Comparison of ENCODE assay signal across 21 mouse cellular contexts in genomic region chr2:77168081-77168685, GRCm38 (mm10). TPM values are rescaled to one million over a fixed set of nuclear protein-coding genes. Genes with fewer than 3 reads are reported as not detected.
A peak's percentile ranks its signal among the peaks of the same experiment; 100 is the strongest.
DNase-seq lines count a peak whose midpoint lies in the region; ATAC-seq and TF ChIP-seq lines count a peak whose summit lies in the region.
"Had no signal": no experiment of that assay in that cellular context is flagged by ENCODE, and none has a peak within 500 bp of the region (broad histone marks: within the 10 kb centered on the region; RNA-seq: fewer than 3 reads in every experiment).

No protein-coding gene starts in this region.

- DNase-seq in heart, postnatal 36 days, result no peak
- no peak for DNase-seq in liver, embryonic 11.5 days (ENCODE audit: low spot score)
- no peak for DNase-seq in liver, postnatal 0 days
- peak; percentile 64 for DNase-seq in lung, postnatal 25 days (ENCODE audit: low spot score)
- no peak for DNase-seq in right cerebral cortex, adult 2 months (ENCODE audit: low spot score in 2 of 2)
- DNase-seq: adrenal gland, postnatal 14 days; B cell, adult 2 months; cerebellum, adult 18-20 months; cerebellum, postnatal 36 days; gastrocnemius, postnatal 36 days; kidney, postnatal 10 days; liver; thymus, adult 18-20 months had no signal

- WGBS in heart, embryonic 12.5 days, result 68% methylated on average over 13 of the region's 13 CpGs
- 85% methylated on average over 13 of the region's 13 CpGs for WGBS in liver, embryonic 11.5 days
- 77% methylated on average over 13 of the region's 13 CpGs for WGBS in liver, postnatal 0 days (ENCODE audit: insufficient replicate concordance)
- WGBS in heart, embryonic 14.5 days, result 64% methylated on average over 13 of the region's 13 CpGs

- H3K4me3 ChIP-seq in heart, embryonic 12.5 days, result peak overlapping the region; percentile 71
- no peak overlapping the region for H3K4me3 ChIP-seq in liver, embryonic 11.5 days (ENCODE audit: low read depth, low read length)
- H3K4me3 ChIP-seq in liver, postnatal 0 days (ENCODE audit: low read depth, low read length), result no peak overlapping the region
- peak overlapping the region; percentile 77 to 90 for H3K4me3 ChIP-seq in heart, embryonic 14.5 days (ENCODE audit: control insufficient read depth in 1 of 2, insufficient read depth in 1 of 2, low read depth in 1 of 2, low read length in 2 of 2)
- H3K4me3 ChIP-seq: erythroblast, embryonic 14.5 days; hindbrain, embryonic 12.5 days; midbrain, embryonic 13.5 days had no signal

- no peak for TF ChIP-seq EP300 in liver, postnatal 0 days (IDR thresholded peaks at IDR 0.05; ENCODE audit: low read depth)

- H3K36me3 ChIP-seq in heart, embryonic 12.5 days, result peaks cover 32% of the 10 kb centered on the region
- no peaks in the 10 kb centered on the region for H3K36me3 ChIP-seq in liver, embryonic 11.5 days (ENCODE audit: control insufficient read depth, insufficient read depth, low read length)
- H3K36me3 ChIP-seq in liver, postnatal 0 days (replicated peaks; ENCODE audit: insufficient read depth, low read length), result no peaks in the 10 kb centered on the region; the same call in 1 of the 2 replicates
- H3K36me3 ChIP-seq in heart, embryonic 14.5 days (ENCODE audit: control insufficient read depth, insufficient read depth, low read length), result peaks cover 41% of the 10 kb centered on the region
- H3K36me3 ChIP-seq: hindbrain, embryonic 12.5 days; midbrain, embryonic 13.5 days had no signal

- H3K9me3 ChIP-seq in heart, embryonic 12.5 days (replicated peaks), result no peaks in the 10 kb centered on the region
- H3K9me3 ChIP-seq in liver, embryonic 11.5 days (ENCODE audit: control insufficient read depth, low read length), result no peaks in the 10 kb centered on the region
- H3K9me3 ChIP-seq in liver, postnatal 0 days (ENCODE audit: low read length), result no peaks in the 10 kb centered on the region
- no peaks in the 10 kb centered on the region for H3K9me3 ChIP-seq in heart, embryonic 14.5 days (ENCODE audit: control insufficient read depth, low read length)
- H3K9me3 ChIP-seq: hindbrain, embryonic 12.5 days; midbrain, embryonic 13.5 days had no signal

- H3K4me1 ChIP-seq in heart, embryonic 12.5 days (replicated peaks), result peaks cover 51% of the 10 kb centered on the region
- H3K4me1 ChIP-seq in liver, embryonic 11.5 days (replicated peaks; ENCODE audit: control insufficient read depth, insufficient read depth, low read length), result peaks cover 19% of the 10 kb centered on the region
- peaks cover 5% of the 10 kb centered on the region for H3K4me1 ChIP-seq in liver, postnatal 0 days (ENCODE audit: insufficient read depth)
- H3K4me1 ChIP-seq in heart, embryonic 14.5 days (ENCODE audit: control insufficient read depth in 2 of 2, insufficient read depth in 2 of 2, low read length in 2 of 2), result peaks cover 22 to 60% of the 10 kb centered on the region in 2 experiments

- H3K27ac ChIP-seq in heart, embryonic 12.5 days (ENCODE audit: poor library complexity, severe bottlenecking), result peak overlapping the region; percentile 99
- no peak overlapping the region for H3K27ac ChIP-seq in liver, embryonic 11.5 days (ENCODE audit: low read depth, low read length)
- H3K27ac ChIP-seq in liver, postnatal 0 days (ENCODE audit: low read depth), result no peak overlapping the region
- peak overlapping the region in 1 of 2 experiments; percentile 99; a peak in 3 of 4 replicates for H3K27ac ChIP-seq in heart, embryonic 14.5 days (replicated peaks in 1 of 2; ENCODE audit: control insufficient read depth in 1 of 2, insufficient read depth in 1 of 2, low read depth in 2 of 2, low read length in 2 of 2)
- H3K27ac ChIP-seq: hindbrain, embryonic 12.5 days; midbrain, embryonic 13.5 days had no signal

- peak overlapping the region; percentile 80 for H3K4me2 ChIP-seq in heart, embryonic 12.5 days
- peak overlapping the region; percentile 1; the same call in 1 of the 2 replicates for H3K4me2 ChIP-seq in liver, embryonic 11.5 days
- H3K4me2 ChIP-seq in liver, postnatal 0 days (ENCODE audit: low read depth, low read length), result no peak overlapping the region
- peak overlapping the region; percentile 82 for H3K4me2 ChIP-seq in heart, embryonic 14.5 days (ENCODE audit: low read length)
- H3K4me2 ChIP-seq: hindbrain, embryonic 12.5 days; midbrain, embryonic 13.5 days had no signal

- ATAC-seq in heart, embryonic 12.5 days (ENCODE audit: insufficient number of reproducible peaks, low FRiP score), result no peak
- no peak for ATAC-seq in liver, embryonic 11.5 days (replicated peaks; ENCODE audit: low FRiP score)
- ATAC-seq in liver, postnatal 0 days, result no peak
- no peak for ATAC-seq in heart, embryonic 14.5 days (ENCODE audit: insufficient number of reproducible peaks, insufficient read depth, low FRiP score, low read depth)
- ATAC-seq: activated CD4-positive, CD25-positive, alpha-beta regulatory T cell, adult 4 months; forebrain, embryonic 14.5 days; inflammation-experienced regulatory T-cells, adult 6 months; midbrain, embryonic 13.5 days had no signal

- TF ChIP-seq CTCF in liver, postnatal 0 days (IDR thresholded peaks at IDR 0.05; ENCODE audit: low read depth), result no peak

- intact Hi-C loops in heart, postnatal 36 days (cut with DNase I), result loop anchor here (5.0 kb wide), 1 partner anchor 36 kb away; no protein-coding TSS in a partner anchor

- H3K9ac ChIP-seq in heart, embryonic 12.5 days, result peak overlapping the region; percentile 88
- no peak overlapping the region for H3K9ac ChIP-seq in liver, embryonic 11.5 days (ENCODE audit: low read depth, low read length)
- no peak overlapping the region for H3K9ac ChIP-seq in liver, postnatal 0 days (replicated peaks)
- peak overlapping the region; percentile 94 for H3K9ac ChIP-seq in heart, embryonic 14.5 days (ENCODE audit: low read length)
- H3K9ac ChIP-seq: hindbrain, embryonic 12.5 days; midbrain, embryonic 13.5 days had no signal

- H3K27me3 ChIP-seq in heart, embryonic 12.5 days (replicated peaks), result no peaks in the 10 kb centered on the region
- no peaks in the 10 kb centered on the region for H3K27me3 ChIP-seq in liver, embryonic 11.5 days (replicated peaks; ENCODE audit: control insufficient read depth, insufficient read depth, low read length)
- H3K27me3 ChIP-seq in liver, postnatal 0 days (ENCODE audit: insufficient read depth, low read length), result no peaks in the 10 kb centered on the region
- no peaks in the 10 kb centered on the region for H3K27me3 ChIP-seq in heart, embryonic 14.5 days (ENCODE audit: control insufficient read depth, insufficient read depth, low read length)

RNA-seq across cellular contexts. Expression of gene Ccdc141, which starts 2.3 kb away (rescaled TPM):
- polyA plus RNA-seq in heart, embryonic 12.5 days (2016; fragmentation: Nextera tagmentation; extraction: Ambion mirVana), result 191 and 206 TPM in 2 replicates
- 100 to 1,000 TPM; 196 to 201 TPM for total RNA-seq in heart, postnatal 36 days (2021)
- polyA plus RNA-seq in liver, embryonic 11.5 days (2014; fragmentation: Nextera tagmentation; extraction: Ambion mirVana), result 3.2 and 6.3 TPM in 2 replicates
- polyA plus RNA-seq in liver, postnatal 0 days (2015; fragmentation: Nextera tagmentation; extraction: Ambion mirVana), result 2.2 and 3.0 TPM in 2 replicates
- polyA plus RNA-seq in heart, embryonic 14.5 days (2014; fragmentation: Nextera tagmentation; extraction: Ambion mirVana), result 189 and 213 TPM in 2 replicates

Comparison
In these comparisons a context has a peak if more than half of its experiments do, and no peak if none do; other contexts are left out.
1. H3K4me3 ChIP-seq: peak in heart, embryonic 12.5 days (single experiment) and heart, embryonic 14.5 days (2 of 2); none in liver, embryonic 11.5 days (single experiment) and liver, postnatal 0 days (single experiment).
2. H3K9ac ChIP-seq: peak in heart, embryonic 12.5 days (single experiment) and heart, embryonic 14.5 days (single experiment); none in liver, embryonic 11.5 days (single experiment) and liver, postnatal 0 days (single experiment).
3. RNA of gene Ccdc141, which starts 2.3 kb away (polyA plus RNA-seq): 189 to 213 TPM in heart, embryonic 14.5 days and 191 to 206 TPM in heart, embryonic 12.5 days; 3.2 to 6.3 TPM in liver, embryonic 11.5 days and 2.2 to 3.0 TPM in liver, postnatal 0 days; every median in the first group is over 10 times any median in the second.